Mouse (Mus musculus) megakaryocyte, embryonic 14.5 days (primary cell): ENCODE measurements around the gene Plekho2. TPM values are rescaled to one million over a fixed set of nuclear protein-coding genes. Genes with fewer than 3 reads are reported as not detected.

Experiments
- H3K27me3 ChIP-seq: replicated peaks from 2 replicates; pipeline ENCODE3; 2012; ENCODE audit warnings: inconsistent platforms
- H3K36me3 ChIP-seq: replicated peaks from 2 replicates; pipeline ENCODE3; 2012; ENCODE audit warnings: low read length, inconsistent platforms, mixed read lengths
- H3K4me1 ChIP-seq: 2 replicates; pipeline ENCODE4 v1.6.1; 2012; ENCODE audit warnings: inconsistent platforms
- H3K4me3 ChIP-seq: replicated peaks from 2 replicates; pipeline ENCODE3; 2012; ENCODE audit warnings: moderate library complexity, mild to moderate bottlenecking, inconsistent platforms
- H3K9me3 ChIP-seq: 2 replicates; pipeline ENCODE4 v1.6.1; 2012; ENCODE audit warnings: inconsistent platforms
- FLI1 ChIP-seq: IDR thresholded peaks from 2 replicates; pipeline ENCODE4 v1.6.1; 2012; ENCODE audit warnings: low read length, inconsistent platforms, mixed read lengths
- GATA1 ChIP-seq: IDR thresholded peaks from 3 replicates; pipeline ENCODE4 v1.6.1; 2012; ENCODE audit warnings: mixed read lengths, low read length, inconsistent platforms, borderline replicate concordance
- polyA plus RNA-seq: library from polyadenylated mRNA; stranded (reverse); fragments of >175 nt; gene quantifications from 2 replicates; pipeline ENCODE4 v1.2.3, GENCODE M21; 2012; ENCODE audit warnings: low replicate concordance; ENCODE audit not compliant: insufficient read depth

Gene Plekho2
- polyA plus RNA-seq, 1 experiment = 198 TPM

- no peak overlapping the region for H3K4me3 ChIP-seq
- H3K4me1 ChIP-seq = peaks cover 100% of the 10 kb centered on the region
- TF ChIP-seq FLI1 (no peak), GATA1 (no peak)
- H3K27me3 ChIP-seq = no peaks in the 10 kb centered on the region
- peaks cover 100% of the 10 kb centered on the region for H3K36me3 ChIP-seq
- no peaks in the 10 kb centered on the region for H3K9me3 ChIP-seq
Observed at GRCm38 (mm10) chr9:65556349-65556748, 23.5 kb downstream of the Plekho2 start.

- Histone ChIP-seq H3K4me3 (no peak overlapping the region), H3K36me3 (peaks cover 99% of the 10 kb centered on the region), H3K9me3 (no peaks in the 10 kb centered on the region), H3K4me1 (peaks cover 100% of the 10 kb centered on the region), H3K27me3 (no peaks in the 10 kb centered on the region)
- TF ChIP-seq FLI1 = no peak
- TF ChIP-seq GATA1 = no peak
Observed at GRCm38 (mm10) chr9:65555621-65556020, 24.2 kb downstream of the Plekho2 start.

- TF ChIP-seq GATA1 (no peak), FLI1 (no peak)
- peaks cover 94% of the 10 kb centered on the region for H3K36me3 ChIP-seq
- no peaks in the 10 kb centered on the region for H3K27me3 ChIP-seq
- H3K9me3 ChIP-seq = no peaks in the 10 kb centered on the region
- peaks cover 100% of the 10 kb centered on the region for H3K4me1 ChIP-seq
- H3K4me3 ChIP-seq = peak overlapping the region; percentile 77
Observed at GRCm38 (mm10) chr9:65555001-65555405, 24.8 kb downstream of the Plekho2 start.

GRCm38 (mm10) chr9:65552711-65553110 lies 27.1 kb downstream of the Plekho2 start:
- Histone ChIP-seq H3K4me1 (peaks cover 100% of the 10 kb centered on the region), H3K27me3 (no peaks in the 10 kb centered on the region), H3K4me3 (peak overlapping the region; percentile 11), H3K9me3 (no peaks in the 10 kb centered on the region), H3K36me3 (peaks cover 93% of the 10 kb centered on the region)
- TF ChIP-seq GATA1 = no peak
- TF ChIP-seq FLI1 = no peak

GRCm38 (mm10) chr9:65552141-65552540 lies 27.7 kb downstream of the Plekho2 start:
- peaks cover 92% of the 10 kb centered on the region for H3K36me3 ChIP-seq
- no peaks in the 10 kb centered on the region for H3K27me3 ChIP-seq
- peak overlapping the region; percentile 56 for H3K4me3 ChIP-seq
- TF ChIP-seq FLI1 (0 out of 2 replicates have a peak, but pooled peaks have one; percentile 27), GATA1 (no peak)
- peaks cover 100% of the 10 kb centered on the region for H3K4me1 ChIP-seq
- no peaks in the 10 kb centered on the region for H3K9me3 ChIP-seq

- Histone ChIP-seq H3K4me1 (peaks cover 100% of the 10 kb centered on the region), H3K27me3 (no peaks in the 10 kb centered on the region), H3K4me3 (peak overlapping the region; percentile 85), H3K36me3 (peaks cover 81% of the 10 kb centered on the region), H3K9me3 (no peaks in the 10 kb centered on the region)
- TF ChIP-seq FLI1 (no peak), GATA1 (no peak)
Observed at GRCm38 (mm10) chr9:65551035-65551434, 28.8 kb downstream of the Plekho2 start.

GRCm38 (mm10) chr9:65550079-65550831 lies 29.6 kb downstream of the Plekho2 start:
- no peak for TF ChIP-seq FLI1
- TF ChIP-seq GATA1 = no peak
- H3K36me3 ChIP-seq = peaks cover 81% of the 10 kb centered on the region
- no peaks in the 10 kb centered on the region for H3K27me3 ChIP-seq
- H3K9me3 ChIP-seq = no peaks in the 10 kb centered on the region
- peaks cover 100% of the 10 kb centered on the region for H3K4me1 ChIP-seq
- H3K4me3 ChIP-seq = peak overlapping the region; percentile 85

GRCm38 (mm10) chr9:65549643-65550042 lies 30.2 kb downstream of the Plekho2 start:
- H3K27me3 ChIP-seq = no peaks in the 10 kb centered on the region
- peaks cover 77% of the 10 kb centered on the region for H3K36me3 ChIP-seq
- H3K4me1 ChIP-seq = peaks cover 100% of the 10 kb centered on the region
- no peaks in the 10 kb centered on the region for H3K9me3 ChIP-seq
- no peak for TF ChIP-seq FLI1
- no peak for TF ChIP-seq GATA1
- peak overlapping the region; percentile 20 for H3K4me3 ChIP-seq

- Histone ChIP-seq H3K4me1 (peaks cover 99% of the 10 kb centered on the region), H3K9me3 (no peaks in the 10 kb centered on the region), H3K4me3 (no peak overlapping the region), H3K27me3 (no peaks in the 10 kb centered on the region), H3K36me3 (peaks cover 72% of the 10 kb centered on the region)
- no peak for TF ChIP-seq GATA1
- TF ChIP-seq FLI1 = no peak
Observed at GRCm38 (mm10) chr9:65549139-65549538, 30.7 kb downstream of the Plekho2 start.

- TF ChIP-seq GATA1 (no peak), FLI1 (no peak)
- no peaks in the 10 kb centered on the region for H3K9me3 ChIP-seq
- H3K36me3 ChIP-seq = peaks cover 66% of the 10 kb centered on the region
- H3K4me1 ChIP-seq = peaks cover 98% of the 10 kb centered on the region
- peak overlapping the region; percentile 18 for H3K4me3 ChIP-seq
- H3K27me3 ChIP-seq = no peaks in the 10 kb centered on the region
Observed at GRCm38 (mm10) chr9:65548311-65548710, 31.5 kb downstream of the Plekho2 start.

- no peak for TF ChIP-seq GATA1
- TF ChIP-seq FLI1 = no peak
- Histone ChIP-seq H3K27me3 (no peaks in the 10 kb centered on the region), H3K4me1 (peaks cover 98% of the 10 kb centered on the region), H3K36me3 (peaks cover 64% of the 10 kb centered on the region), H3K9me3 (no peaks in the 10 kb centered on the region), H3K4me3 (no peak overlapping the region)
Observed at GRCm38 (mm10) chr9:65547844-65548243, 32.0 kb downstream of the Plekho2 start.
